Mouse (Mus musculus) ES-E14 (cell line): ENCODE data around the gene Cyp2b10.

ENCODE experiments used
- CHD2 ChIP-seq: IDR thresholded peaks from 2 replicates; pipeline ENCODE4 v1.6.1; 2014; ENCODE audit warnings: mild to moderate bottlenecking, low read depth, low read length, inconsistent platforms
- HCFC1 ChIP-seq: IDR thresholded peaks from 2 replicates; pipeline ENCODE4 v1.6.1; 2012; ENCODE audit warnings: low read length, inconsistent platforms, borderline replicate concordance; ENCODE audit not compliant: insufficient read depth
- MAFK ChIP-seq: IDR thresholded peaks from 2 replicates; pipeline ENCODE4 v1.6.1; 2014; ENCODE audit warnings: mild to moderate bottlenecking, low read depth, low read length, inconsistent platforms; ENCODE audit not compliant: insufficient read depth
- ZNF384 ChIP-seq: IDR thresholded peaks from 2 replicates; pipeline ENCODE4 v1.6.1; 2012; ENCODE audit warnings: low read depth, low read length, inconsistent platforms

DNA sequence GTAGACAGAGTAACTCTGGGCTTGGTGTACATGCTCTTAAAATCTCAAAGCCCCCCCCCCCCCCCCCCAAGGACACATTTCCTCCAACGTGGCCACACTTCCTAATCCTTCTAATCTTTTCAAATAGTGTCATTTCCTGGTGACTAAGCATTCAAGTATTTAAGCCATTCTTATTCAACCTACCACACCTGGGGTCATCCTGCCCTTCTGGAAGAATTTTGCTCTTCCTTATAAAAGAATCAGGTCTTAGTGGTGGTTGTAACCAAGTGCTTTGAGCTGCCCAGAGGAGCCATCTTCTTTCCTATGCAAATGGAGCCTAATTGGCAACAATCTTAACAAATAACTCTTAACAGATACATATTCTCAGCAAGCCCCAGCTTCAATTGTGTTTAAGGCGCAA is 12.6 kb downstream of the Cyp2b10 start:
- no peak for TF ChIP-seq CHD2
- TF ChIP-seq MAFK = no peak
- no peak for TF ChIP-seq HCFC1
- TF ChIP-seq ZNF384 = no peak
